Mouse (Mus musculus) brain, embryonic 18.5 days (tissue): Measurements from ENCODE around the gene Syngap1.
A peak's percentile ranks its signal among the peaks of the same experiment; 100 is the strongest.
"Not testable (repeated sequence)": the region's sequence is repeated elsewhere in the genome, so short reads cannot be mapped to it uniquely, and the experiment has no call there.

ENCODE experiments used
- DNase-seq: peaks from one replicate; pipeline ENCODE4 v3.0.0-alpha.2; 2012; ENCODE audit warnings: low read depth, low spot score

Gene Syngap1

DNA sequence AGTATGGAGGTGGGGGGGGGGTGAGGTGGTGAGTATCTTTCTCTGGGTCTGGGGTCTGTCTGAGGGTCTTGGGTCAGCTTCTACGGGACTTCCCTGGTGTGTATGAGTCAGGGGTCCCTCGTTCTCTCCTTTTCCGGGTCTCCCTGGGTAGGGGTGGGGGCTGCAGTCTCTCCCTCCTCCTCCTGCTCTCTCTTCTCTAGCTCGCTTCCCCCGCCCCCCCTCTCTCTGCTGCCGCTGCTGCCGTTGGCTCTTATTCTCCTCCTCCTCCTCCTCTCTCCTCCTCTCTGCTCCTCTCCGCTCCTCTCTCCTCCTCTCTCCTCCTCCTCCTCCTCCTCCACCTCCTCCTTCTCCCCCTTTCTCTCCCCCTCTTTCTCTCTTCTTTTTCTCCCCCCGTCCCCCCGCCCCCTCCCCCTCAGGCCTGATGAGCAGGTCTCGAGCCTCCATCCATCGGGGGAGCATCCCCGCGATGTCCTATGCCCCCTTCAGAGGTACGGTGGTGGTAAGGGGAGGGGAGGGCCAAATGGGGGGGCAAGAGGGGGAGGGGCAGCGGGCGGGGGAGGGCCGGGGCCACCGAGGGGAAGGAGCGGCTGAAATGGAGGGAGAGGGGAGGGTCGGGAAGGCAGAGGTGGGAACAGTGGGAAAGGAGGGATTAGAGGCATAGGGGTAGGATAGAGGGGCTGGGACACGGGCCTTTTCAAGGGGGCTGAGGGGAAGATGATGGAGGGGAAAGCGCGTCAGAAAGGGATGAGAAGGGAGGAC is at the start of gene Syngap1:
Gene Syngap1 (plus strand): TSS at position 223 of the 759 bp plus-strand sequence.
- peak; percentile 76 for DNase-seq

DNA sequence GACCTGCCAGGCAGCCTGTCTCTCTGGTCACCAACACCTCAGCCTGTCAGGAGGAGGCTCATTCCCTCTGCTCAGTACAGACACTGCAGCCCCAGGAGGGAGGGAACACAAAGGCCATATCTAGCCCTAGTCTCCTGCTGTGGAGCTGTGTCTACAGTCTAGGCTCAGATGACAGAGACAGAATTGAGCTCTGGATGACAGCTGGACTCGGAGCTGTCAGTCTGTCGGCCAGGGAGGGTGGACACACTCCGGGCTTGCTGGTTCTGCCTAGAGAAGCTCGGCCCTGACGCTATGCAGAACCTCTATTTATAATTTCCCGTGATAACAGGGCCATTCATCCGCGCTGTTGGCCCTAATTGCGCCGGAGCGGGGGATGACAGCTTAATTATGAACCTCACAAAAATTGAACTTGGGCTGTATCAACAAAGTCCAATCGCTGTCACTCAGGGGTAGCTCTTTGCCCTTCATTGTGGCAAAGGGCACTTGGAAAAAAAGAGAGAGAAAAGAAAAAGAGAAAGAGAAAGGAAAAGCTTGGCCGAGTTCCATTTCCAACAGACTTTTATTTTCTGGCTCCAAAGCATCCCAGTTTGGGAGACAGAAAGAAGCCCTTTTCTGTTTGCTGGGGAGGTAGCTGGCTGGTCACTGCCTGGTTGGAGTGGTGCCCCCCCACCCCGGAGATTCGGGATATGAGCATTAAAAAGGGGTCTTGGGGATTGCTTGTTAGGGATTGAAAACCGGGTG is 48.2 kb upstream of the Syngap1 start:
- DNase-seq: no peak

DNA sequence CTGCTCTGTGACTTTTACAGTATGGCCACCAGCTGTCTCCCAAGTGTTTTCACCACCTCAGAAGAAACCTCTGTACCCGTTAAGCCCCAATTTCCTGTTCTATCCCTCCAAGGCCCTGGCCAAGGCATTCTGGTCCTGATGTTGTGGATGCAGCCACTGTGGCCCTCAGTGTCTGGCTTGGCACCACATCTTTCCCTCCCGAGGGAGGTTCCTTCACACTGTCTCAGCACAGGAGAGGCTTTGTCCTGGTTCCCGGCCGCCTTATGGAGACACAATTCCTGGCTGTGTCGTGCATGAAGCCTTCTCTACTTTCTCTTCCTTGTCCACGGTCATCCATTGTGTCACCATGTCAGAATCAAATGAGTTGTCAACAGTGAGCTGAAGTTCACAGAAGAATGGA is 47.6 kb upstream of the Syngap1 start:
- no peak for DNase-seq

DNA sequence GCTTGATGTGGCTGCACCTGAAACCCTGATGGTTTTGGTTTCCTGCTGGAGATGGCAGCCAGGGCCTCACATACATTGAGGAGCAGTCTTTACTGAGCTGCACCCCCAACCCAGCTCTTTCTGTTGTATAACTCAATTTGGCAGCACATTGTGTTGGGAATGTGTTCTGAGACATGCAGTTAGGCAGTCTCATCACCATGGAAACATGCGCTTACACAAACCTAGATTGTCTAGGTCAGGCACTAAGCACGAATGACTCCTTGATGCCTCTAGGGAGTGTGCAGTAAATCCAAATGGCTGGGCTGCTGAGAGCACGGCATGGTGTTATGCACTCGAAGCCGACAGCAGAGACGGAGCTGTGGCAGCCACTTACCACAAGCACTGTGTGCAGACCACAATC is 46.7 kb upstream of the Syngap1 start:
- no peak for DNase-seq

DNA sequence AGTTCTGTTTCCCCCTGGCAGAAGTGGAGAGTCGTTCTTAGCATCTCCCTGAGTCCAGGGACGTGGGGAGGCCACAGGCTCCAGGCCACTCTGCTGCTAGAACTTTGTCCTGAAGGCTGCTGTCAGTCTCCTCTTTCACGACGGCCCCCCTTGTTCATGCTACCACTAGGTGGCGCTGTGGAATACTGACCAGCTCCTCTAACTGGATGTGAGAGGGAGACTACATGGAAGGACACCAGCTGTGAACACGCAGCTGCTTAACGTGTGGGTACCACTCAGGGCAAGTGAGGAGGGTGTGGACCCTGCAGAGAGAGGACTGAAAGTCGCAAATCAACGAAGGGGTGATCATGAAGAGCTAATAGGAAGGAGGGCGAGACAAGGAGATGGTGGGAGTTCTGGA is 45.5 kb upstream of the Syngap1 start:
- DNase-seq: no peak

DNA sequence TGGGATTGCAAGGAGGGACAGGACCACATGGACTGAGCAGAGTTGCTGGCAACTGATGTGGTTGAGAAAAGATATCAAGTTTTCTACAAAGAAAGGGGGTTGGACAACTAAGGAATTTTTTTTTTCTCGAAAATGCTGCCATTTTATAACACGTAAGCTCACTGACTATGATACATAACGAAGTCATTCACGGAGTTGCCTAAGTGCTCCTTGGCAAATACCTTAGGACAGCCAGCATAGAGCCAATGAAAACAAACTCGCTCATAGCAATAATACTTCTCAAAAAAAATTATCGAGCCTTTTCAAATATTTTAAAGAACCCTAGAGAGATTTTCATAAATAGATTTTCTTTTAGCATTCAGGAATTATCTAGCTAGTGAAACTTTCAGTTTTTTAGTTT is 40.1 kb upstream of the Syngap1 start:
- DNase-seq: no peak

DNA sequence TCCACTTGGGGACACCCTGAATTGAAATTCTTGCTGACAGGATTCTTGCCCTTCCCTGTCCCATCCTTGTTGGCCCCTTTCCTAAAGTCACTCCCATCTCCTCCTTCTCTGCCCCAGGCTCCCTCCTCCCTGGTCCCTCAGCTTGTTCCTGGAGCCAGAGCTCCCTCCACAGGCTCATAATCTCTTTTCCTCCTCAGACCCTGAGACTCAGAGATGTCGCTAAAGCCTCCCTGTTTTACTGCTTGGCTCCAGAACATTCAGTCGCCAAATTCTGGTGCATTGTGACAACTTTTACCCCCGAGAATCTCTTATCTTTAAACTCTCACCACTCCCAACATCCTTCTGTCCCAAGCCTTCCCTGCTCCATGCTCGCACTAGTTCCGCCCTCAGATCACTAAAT is 36.7 kb upstream of the Syngap1 start:
- no peak for DNase-seq

DNA sequence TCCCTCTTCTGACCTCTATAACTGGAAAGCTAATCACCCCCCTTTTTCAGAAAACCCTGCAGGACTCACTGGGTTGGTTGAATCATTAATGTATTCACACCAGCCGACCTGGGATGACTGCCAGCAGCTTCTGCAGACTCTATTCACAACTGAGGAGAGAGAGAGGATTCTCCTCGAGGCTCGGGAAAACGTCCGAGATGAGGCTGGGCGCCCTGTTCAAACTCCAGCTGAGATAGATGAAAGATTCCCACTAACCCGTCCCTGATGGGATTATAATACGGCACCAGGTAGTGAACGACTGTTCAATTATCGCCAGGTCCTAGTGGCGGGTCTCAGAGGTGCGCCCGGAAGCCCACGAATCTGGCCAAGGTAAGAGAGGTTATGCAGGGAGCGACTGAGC is 33.5 kb upstream of the Syngap1 start:
- DNase-seq: not testable (repeated sequence)

DNA sequence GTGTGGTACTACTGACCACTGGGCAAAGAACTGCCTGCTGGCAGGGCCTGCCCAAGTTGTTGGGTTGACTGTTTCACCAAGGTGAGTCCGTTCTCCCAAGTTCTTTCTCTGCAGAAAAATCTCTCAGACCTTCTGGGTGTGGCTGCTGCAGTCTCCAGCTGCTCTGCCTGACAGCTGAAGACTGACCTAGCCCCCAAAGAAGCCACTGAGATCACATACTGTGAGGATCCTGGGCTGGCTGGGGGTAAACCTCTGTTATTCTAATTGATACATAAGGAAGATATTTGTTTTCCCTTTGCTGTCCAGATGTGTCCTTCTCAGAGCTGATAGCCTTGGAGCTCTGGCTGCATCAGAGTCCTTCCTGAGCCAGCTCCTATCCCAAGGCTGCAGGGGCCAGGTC is 25.8 kb upstream of the Syngap1 start:
- no peak for DNase-seq

DNA sequence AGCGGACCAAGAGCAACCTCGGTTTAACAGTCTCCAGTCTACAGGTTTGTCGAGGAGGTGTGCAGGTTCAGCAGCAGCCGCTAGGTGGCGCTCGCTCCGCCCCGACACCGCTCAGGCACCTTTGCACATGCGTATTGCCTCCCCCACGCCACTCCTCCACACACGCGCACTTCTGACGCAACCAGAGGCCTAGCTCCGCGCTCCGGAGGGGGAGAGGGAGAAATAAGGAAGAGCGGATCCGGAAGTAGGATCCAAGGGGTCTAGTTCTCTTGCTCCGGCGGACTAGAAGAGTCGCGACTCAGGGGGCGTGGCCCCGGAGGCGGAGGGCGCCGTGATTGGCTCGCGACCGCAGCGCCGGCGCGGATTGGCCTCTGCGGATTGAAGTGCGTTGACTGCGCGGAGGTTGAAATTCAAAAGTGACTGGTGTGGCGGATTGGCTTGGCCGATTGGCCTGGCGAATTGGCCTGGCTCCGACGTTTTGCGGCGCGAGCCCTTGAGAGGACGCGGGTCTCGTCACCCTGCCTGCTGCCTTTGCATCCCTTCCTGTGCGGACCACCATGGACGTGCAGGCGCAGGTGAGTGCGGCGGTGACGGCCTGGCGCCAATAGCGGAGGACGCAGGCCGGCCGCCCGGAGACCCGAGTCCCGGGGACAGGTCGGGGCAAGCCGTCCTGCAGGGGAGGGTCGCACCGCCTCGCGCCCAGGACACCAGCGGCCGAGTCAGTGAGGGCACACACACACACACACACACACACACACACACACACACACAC is 24.2 kb upstream of the Syngap1 start, which contains the start of gene Kifc5b:
Gene Kifc5b (plus strand): TSS at position 381 of the 772 bp plus-strand sequence.
- peak; percentile 99 for DNase-seq

DNA sequence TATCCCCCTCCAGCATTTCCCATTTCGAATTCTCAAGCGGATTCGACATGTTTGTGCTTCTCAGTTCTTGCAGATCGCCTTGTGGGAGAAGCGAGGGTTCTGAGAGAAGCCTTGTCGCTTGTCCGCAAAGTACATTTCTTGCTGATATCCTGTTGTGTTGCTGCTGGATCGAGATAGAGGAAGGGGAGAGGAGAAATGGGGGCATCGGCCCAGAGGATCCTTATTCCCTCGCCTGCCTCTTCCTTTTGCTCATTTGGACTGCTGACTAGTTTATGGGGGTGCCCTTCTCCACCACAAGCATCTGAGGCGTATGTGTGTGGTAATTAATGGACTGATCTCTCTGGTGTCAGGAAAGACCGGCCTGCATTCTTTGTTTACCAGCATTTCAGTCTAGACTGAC is 23.5 kb upstream of the Syngap1 start:
- not testable (repeated sequence) for DNase-seq

DNA sequence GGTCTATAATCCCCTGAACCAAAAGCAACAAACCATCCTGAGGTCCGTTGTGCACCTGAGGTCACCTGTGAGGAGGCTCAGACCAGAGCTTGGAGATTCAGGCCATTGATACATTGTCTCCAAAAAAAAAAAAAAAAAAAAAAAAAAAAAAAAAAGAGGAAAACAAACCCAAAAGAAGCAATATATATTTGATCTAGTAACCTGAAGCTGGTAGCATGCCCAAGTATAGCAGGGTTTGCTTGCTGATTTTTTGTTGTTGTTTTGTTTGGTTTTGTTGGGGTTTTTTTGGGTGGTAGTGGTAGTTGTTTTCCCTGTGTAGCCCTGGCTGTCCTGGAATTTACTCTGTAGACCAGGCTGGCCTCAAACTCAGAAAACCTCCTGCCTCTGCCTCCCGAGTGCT is 22.7 kb upstream of the Syngap1 start:
- DNase-seq: no peak

DNA sequence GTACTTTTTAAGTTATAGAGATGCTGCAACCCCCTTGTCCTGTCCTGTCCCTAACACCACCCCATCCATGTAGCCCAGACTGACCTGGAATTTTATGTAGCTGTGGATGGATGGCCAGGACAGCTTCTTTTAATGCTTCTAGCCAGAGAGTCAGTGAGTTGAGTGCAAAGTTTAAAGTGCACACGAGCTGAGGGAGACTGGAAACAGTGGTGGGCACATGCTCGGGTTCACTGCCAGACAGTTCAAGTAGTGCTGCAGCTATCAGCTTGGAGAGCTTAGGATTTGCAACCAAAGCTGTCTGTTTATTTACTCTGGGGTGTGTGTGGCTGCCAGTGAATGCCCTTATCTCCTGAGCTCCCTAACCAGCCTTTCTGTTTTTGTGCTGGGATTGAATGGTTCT is 21.5 kb upstream of the Syngap1 start:
- DNase-seq: not testable (repeated sequence)

DNA sequence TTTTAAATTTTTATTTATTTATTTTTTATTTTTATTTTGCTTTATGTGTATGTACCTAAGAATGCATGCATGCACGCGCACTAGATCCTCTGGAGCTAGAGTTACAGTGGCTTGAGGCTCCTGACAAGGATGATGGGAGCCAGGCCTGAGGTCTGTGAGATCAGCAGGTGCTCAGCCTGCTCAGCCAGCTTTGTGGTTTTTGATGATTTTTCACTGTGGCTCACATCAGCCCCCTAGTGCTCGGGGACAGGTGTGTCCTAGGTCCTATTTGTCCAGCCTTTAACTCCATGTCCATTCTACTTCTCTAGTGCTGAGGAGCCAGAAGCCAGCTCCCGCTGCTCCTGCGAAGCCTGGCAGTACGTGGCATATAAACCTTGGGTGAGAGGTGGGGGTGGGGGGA is 18.7 kb upstream of the Syngap1 start:
- DNase-seq: not testable (repeated sequence)

DNA sequence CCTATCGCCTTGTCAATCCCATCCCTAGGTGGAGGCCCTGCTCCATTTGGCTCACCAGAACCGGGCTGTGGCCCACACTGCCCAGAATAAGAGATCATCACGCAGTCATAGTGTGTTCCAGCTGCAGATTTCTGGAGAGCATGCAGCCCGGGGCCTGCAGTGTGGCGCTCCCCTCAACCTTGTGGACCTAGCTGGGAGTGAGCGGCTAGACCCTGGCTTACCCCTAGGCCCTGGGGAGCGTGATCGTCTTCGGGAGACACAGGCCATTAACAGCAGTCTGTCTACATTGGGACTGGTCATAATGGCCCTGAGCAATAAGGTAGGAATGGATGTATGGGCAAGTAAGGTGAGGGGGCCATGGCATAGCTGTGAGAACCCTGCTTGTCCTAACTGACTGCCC is 15.6 kb upstream of the Syngap1 start:
- DNase-seq: not testable (repeated sequence)

DNA sequence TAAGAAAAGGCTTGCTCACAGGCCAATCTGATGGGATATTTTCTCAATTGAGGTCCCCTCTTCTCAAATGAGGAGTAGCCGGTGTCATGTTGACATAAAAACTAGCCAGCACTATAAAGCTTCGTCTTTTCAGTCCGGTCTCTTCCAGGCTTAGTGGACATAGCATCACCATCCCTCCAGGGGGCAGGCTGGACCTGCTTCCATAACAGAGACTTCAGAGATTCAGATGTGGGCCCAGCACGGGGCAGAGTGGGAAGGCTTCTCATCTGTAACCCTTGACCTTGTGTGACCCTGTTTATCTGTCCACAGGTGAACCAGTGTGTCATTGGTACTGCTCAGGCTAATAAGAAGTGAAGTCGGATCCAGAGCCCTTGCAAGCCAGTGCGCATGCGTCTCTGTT is 9.3 kb upstream of the Syngap1 start:
- not testable (repeated sequence) for DNase-seq

DNA sequence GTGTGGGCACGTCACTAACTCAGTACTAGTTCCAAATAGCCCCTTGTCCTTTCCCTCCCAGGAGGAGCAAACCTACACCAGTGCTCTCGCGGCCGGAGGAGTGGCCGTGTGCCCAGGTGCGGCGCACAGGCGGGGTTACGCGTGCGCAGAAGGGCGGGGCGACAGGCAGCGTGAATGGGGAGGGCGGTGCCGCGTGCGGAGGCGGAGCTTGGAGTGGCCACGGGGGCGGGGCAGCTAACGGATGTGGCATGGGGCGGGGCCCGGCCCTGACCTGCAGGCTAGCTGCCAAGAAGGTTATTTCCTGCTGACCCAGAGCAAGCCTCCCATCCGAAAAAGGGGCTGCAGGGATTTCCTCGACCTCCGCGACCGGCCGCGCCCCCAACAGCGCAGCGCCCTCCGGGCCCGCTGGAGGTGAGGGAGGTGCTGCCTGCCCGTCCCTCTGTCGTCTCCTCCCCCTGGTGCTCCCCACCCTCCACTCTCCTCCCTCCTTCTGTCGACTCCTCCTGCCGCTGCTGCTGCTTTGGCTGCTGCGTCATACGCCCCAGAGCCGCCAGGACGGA is 8.1 kb upstream of the Syngap1 start, which contains the start of gene Phf1:
Gene Phf1 (plus strand): TSS at position 214 of the 560 bp plus-strand sequence.
- DNase-seq: peak; percentile 74

DNA sequence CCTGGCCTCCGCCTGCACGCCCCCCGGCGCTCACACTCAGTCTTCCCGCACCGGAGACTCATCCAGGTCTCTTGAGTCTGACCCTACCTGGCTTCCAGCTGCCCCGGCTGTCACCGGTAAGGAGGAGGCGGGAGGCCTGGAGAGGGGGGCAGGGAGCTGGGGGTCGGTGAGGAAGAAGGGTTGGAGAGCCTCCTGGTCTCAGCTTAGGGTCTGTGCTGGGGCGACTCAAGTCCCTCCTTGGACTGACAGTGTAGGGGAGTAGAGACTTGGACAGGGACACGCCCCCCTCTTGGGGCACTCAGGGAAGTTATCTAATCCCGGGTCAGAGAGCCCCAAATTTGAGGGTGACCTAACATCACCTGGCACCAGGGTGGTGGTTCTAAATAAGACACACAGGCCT is 7.6 kb upstream of the Syngap1 start:
- no peak for DNase-seq

DNA sequence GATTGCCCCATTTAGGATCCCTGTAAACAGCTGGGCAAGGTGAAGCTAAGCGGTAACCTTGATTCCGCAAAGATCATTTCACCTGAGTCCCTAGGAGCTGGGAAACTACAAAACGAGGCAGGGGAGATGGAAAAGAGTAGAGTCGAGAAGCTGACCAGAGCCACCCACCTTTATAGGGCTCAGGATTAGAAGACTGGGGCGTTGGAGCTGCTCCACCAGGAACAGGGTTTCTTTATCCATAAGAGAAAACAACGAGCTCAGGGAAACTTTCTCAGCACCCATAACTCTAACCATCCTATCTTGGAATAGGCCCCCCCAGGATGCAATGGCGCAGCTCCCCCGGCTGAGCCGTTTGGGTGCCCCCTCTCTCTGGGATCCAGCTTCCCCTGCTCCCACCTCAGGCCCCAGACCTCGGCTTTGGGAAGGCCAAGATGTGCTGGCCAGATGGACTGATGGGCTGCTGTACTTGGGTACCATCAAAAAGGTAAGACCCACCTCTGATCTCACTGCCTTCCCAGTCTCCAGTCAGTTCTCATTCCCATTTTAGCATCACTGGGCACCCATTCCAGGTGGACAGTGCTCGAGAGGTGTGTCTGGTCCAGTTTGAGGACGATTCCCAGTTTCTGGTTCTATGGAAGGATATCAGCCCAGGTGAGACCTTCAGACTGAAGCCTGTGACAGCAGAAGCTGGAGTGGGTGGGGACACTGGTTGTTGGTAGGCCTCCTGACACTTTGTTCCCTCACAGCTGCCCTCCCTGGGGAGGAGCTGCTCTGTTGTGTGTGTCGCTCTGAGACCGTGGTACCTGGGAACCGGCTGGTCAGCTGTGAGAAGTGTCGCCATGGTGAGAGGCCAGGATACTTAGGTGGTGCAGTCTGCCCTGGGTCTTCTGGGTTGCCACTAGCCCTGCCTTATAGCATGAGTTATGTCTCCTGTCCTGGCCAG is 6.9 kb upstream of the Syngap1 start:
- no peak for DNase-seq

DNA sequence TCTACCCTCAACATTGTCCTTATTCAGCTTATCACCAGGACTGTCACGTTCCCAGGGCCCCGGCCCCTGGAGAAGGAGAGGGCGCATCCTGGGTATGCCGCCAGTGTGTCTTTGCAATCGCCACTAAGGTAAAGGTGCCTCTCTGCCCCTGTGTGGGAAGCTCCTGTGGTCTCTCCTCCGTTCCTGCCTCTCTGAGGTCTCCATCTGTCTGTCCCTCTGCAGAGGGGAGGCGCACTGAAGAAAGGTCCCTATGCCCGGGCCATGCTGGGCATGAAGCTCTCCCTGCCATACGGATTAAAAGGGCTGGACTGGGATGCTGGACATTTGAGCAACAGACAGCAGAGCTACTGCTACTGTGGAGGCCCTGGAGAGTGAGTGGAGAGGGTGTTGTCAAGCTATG is 6.0 kb upstream of the Syngap1 start:
- no peak for DNase-seq

DNA sequence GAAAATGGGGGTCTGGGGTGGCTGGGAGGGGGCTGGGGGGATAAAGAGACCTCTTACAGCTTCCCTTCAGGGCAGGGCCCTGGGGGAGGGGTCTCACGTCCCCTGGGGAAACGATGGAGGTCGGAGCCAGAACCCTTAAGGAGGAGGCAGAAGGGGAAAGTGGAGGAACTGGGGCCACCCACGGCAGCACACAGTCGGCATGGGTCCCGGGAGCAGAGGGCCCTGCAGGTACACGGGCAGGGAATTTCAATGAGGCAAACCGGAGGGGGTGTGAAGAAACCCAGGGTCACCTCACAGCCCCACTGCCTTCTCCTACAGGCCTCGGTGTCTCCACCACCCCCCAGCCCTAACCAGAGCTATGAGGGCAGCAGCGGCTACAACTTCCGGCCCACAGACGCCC is 4.6 kb upstream of the Syngap1 start:
- no peak for DNase-seq
